ENCODE assay signal across 8 mouse cellular contexts in genomic region chr16:4596141-4596728, GRCm38 (mm10). TPM values are rescaled to one million over a fixed set of nuclear protein-coding genes. Genes with fewer than 3 reads are reported as not detected.
A peak's percentile ranks its signal among the peaks of the same experiment; 100 is the strongest.
DNase-seq lines count a peak whose midpoint lies in the region.

No protein-coding gene starts in this region.

- peak; percentile 61 for DNase-seq in cerebellum, adult 9-11 months
- DNase-seq in cerebellum, adult 11 months: no peak
- DNase-seq in Muller cell, postnatal 12 days (ENCODE audit: inconsistent ontology term): peak; percentile 91
- DNase-seq in hindbrain, embryonic 10.5 days (ENCODE audit: low spot score): peak; percentile 73
- peak; percentile 67 for DNase-seq in mesoderm, embryonic 11.5 days (ENCODE audit: low read depth, low spot score)
- no peak for DNase-seq in urinary bladder, postnatal 36 days (ENCODE audit: low spot score in 2 of 2)
- no peak for DNase-seq in cerebellum, adult 18-20 months
- DNase-seq in layer of hippocampus, postnatal 25 days (ENCODE audit: extremely low spot score in 1 of 2, low spot score in 1 of 2): no peak

- no peaks in the 10 kb centered on the region for H3K9me3 ChIP-seq in hindbrain, embryonic 10.5 days

- H3K36me3 ChIP-seq in hindbrain, embryonic 10.5 days: peaks cover 2% of the 10 kb centered on the region; the same call in 1 of the 2 replicates

- H3K27ac ChIP-seq in hindbrain, embryonic 10.5 days: peak overlapping the region; percentile 99

- WGBS in hindbrain, embryonic 10.5 days: 2% methylated on average over 3 of the region's 3 CpGs

- H3K4me1 ChIP-seq in hindbrain, embryonic 10.5 days (replicated peaks): peaks cover 87% of the 10 kb centered on the region

- H3K27me3 ChIP-seq in hindbrain, embryonic 10.5 days (ENCODE audit: insufficient read depth, poor library complexity, severe bottlenecking): no peaks in the 10 kb centered on the region

- peak overlapping the region; percentile 90 for H3K4me3 ChIP-seq in hindbrain, embryonic 10.5 days

RNA-seq across cellular contexts. Expression of gene Glis2, which starts 1.7 kb away (rescaled TPM):
- 27.3 and 27.9 TPM in 2 replicates for polyA plus RNA-seq in hindbrain, embryonic 10.5 days (2016; fragmentation: Nextera tagmentation; extraction: Ambion mirVana)
- total RNA-seq in layer of hippocampus, postnatal 25 days (2021): 10 to 100 TPM; 15.4 to 16.2 TPM

RNA-seq across cellular contexts. Expression of gene Pam16, which starts 28.6 kb away (rescaled TPM):
- 88.0 and 131 TPM in 2 replicates for polyA plus RNA-seq in hindbrain, embryonic 10.5 days (2016; fragmentation: Nextera tagmentation; extraction: Ambion mirVana)
- total RNA-seq in layer of hippocampus, postnatal 25 days (2021): 10 to 100 TPM; 76.3 to 82.6 TPM

RNA-seq across cellular contexts. Expression of gene Tfap4, which starts 36.6 kb away (rescaled TPM):
- polyA plus RNA-seq in hindbrain, embryonic 10.5 days (2016; fragmentation: Nextera tagmentation; extraction: Ambion mirVana): 21.3 and 27.5 TPM in 2 replicates
- total RNA-seq in layer of hippocampus, postnatal 25 days (2021): 1 to 10 TPM; 4.4 to 5.0 TPM

RNA-seq across cellular contexts. Expression of gene Vasn, which starts 43.5 kb away (rescaled TPM):
- 10.3 and 12.6 TPM in 2 replicates for polyA plus RNA-seq in hindbrain, embryonic 10.5 days (2016; fragmentation: Nextera tagmentation; extraction: Ambion mirVana)
- total RNA-seq in layer of hippocampus, postnatal 25 days (2021): 1 to 10 TPM; 6.0 TPM

RNA-seq across cellular contexts. Expression of gene Dnaja3, which starts 43.6 kb away (rescaled TPM):
- polyA plus RNA-seq in hindbrain, embryonic 10.5 days (2016; fragmentation: Nextera tagmentation; extraction: Ambion mirVana): 60.7 and 62.7 TPM in 2 replicates
- total RNA-seq in layer of hippocampus, postnatal 25 days (2021): 10 to 100 TPM; 62.5 to 71.8 TPM

Comparison
In these comparisons a context has a peak if more than half of its experiments do, and no peak if none do; other contexts are left out.
1. DNase-seq: peak in cerebellum, adult 9-11 months (single experiment), Muller cell, postnatal 12 days (single experiment), hindbrain, embryonic 10.5 days (single experiment) and mesoderm, embryonic 11.5 days (single experiment); none in cerebellum, adult 11 months (single experiment), urinary bladder, postnatal 36 days (0 of 2), cerebellum, adult 18-20 months (0 of 2) and layer of hippocampus, postnatal 25 days (0 of 2).